9 mouse cellular contexts compared by ENCODE assay signal in the genomic region with DNA sequence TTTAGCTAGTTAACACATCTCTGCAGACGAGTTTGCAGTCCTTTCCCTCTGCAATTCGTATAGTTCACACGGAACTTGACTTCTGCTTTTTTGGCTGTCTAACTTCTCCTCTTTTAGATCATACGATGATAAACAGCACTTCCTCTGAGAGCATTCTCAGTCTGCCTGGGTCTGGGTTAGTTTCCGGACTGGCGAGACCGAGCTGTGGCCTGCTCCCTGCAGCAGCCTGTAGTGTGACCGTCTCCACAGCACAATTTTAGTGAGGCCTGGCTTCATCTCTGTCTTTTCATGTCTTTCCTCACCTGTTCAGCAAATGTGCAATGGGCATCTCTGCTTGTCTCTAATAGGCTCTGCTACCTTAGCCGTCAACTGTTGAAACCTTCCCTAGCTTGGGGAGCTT.
DNase-seq lines count a peak whose midpoint lies in the region; ATAC-seq and TF ChIP-seq lines count a peak whose summit lies in the region.
"Had no signal": no experiment of that assay in that cellular context is flagged by ENCODE, and none has a peak within 500 bp of the region (broad histone marks: within the 10 kb centered on the region; RNA-seq: fewer than 3 reads in every experiment).

No protein-coding gene starts in this region.

- no peak overlapping the region for H3K4me2 ChIP-seq in hindbrain, embryonic 11.5 days (replicated peaks; ENCODE audit: low read depth, low read length)
- H3K4me2 ChIP-seq in hindbrain, embryonic 16.5 days (ENCODE audit: low read length), result no peak overlapping the region
- H3K4me2 ChIP-seq: embryonic facial prominence, embryonic 13.5 days; limb, embryonic 13.5 days had no signal

- DNase-seq in CD4-positive helper T cell, adult 2 months (ENCODE audit: low read depth, low spot score), result peak; percentile 62
- DNase-seq in G1E (ENCODE audit: low spot score), result peak; percentile 20
- DNase-seq in kidney, postnatal 36 days, result peak; percentile 37 to 45
- DNase-seq in naive thymus-derived CD4-positive, alpha-beta T cell, adult 2 months (ENCODE audit: low read depth), result peak; percentile 71
- DNase-seq in hindbrain, embryonic 11.5 days (ENCODE audit: low spot score), result no peak
- DNase-seq in cerebellum, adult 8-10 months, result no peak

- H3K27ac ChIP-seq in hindbrain, embryonic 11.5 days (ENCODE audit: low read depth, low read length), result no peak overlapping the region
- H3K27ac ChIP-seq in hindbrain, embryonic 16.5 days (ENCODE audit: low read depth, low read length), result no peak overlapping the region
- H3K27ac ChIP-seq: embryonic facial prominence, embryonic 13.5 days; limb, embryonic 13.5 days had no signal

- no peaks in the 10 kb centered on the region for H3K9me3 ChIP-seq in G1E (replicated peaks)
- no peaks in the 10 kb centered on the region for H3K9me3 ChIP-seq in hindbrain, embryonic 11.5 days (ENCODE audit: control insufficient read depth, low read length)
- no peaks in the 10 kb centered on the region for H3K9me3 ChIP-seq in hindbrain, embryonic 16.5 days (ENCODE audit: control insufficient read depth, low read length)
- H3K9me3 ChIP-seq: embryonic facial prominence, embryonic 13.5 days; limb, embryonic 13.5 days had no signal

- H3K36me3 ChIP-seq in G1E (replicated peaks), result no peaks in the 10 kb centered on the region
- no peaks in the 10 kb centered on the region for H3K36me3 ChIP-seq in hindbrain, embryonic 11.5 days (ENCODE audit: control insufficient read depth, insufficient read depth, low read length)
- H3K36me3 ChIP-seq in hindbrain, embryonic 16.5 days (ENCODE audit: control insufficient read depth, insufficient read depth, low read length), result no peaks in the 10 kb centered on the region
- H3K36me3 ChIP-seq: embryonic facial prominence, embryonic 13.5 days; limb, embryonic 13.5 days had no signal

- no peak overlapping the region for H3K9ac ChIP-seq in hindbrain, embryonic 11.5 days (ENCODE audit: low read depth, low read length)
- no peak overlapping the region for H3K9ac ChIP-seq in hindbrain, embryonic 16.5 days (ENCODE audit: low read depth, low read length)
- H3K9ac ChIP-seq: embryonic facial prominence, embryonic 13.5 days; limb, embryonic 13.5 days had no signal

- H3K4me3 ChIP-seq in G1E (ENCODE audit: low read depth, low read length), result no peak overlapping the region
- H3K4me3 ChIP-seq in hindbrain, embryonic 11.5 days (ENCODE audit: low read depth, low read length), result no peak overlapping the region
- no peak overlapping the region for H3K4me3 ChIP-seq in hindbrain, embryonic 16.5 days (ENCODE audit: low read length)
- H3K4me3 ChIP-seq: embryonic facial prominence, embryonic 13.5 days; limb, embryonic 13.5 days had no signal

- 86% methylated on average over 9 of the region's 9 CpGs for WGBS in hindbrain, embryonic 11.5 days
- WGBS in hindbrain, embryonic 16.5 days, result 90% methylated on average over 9 of the region's 9 CpGs

- no peak for TF ChIP-seq CTCF in G1E (IDR thresholded peaks at IDR 0.05; ENCODE audit: low read depth, low read length)

- no peaks in the 10 kb centered on the region for H3K27me3 ChIP-seq in G1E (ENCODE audit: insufficient read depth, low read length)
- H3K27me3 ChIP-seq in hindbrain, embryonic 11.5 days (ENCODE audit: control insufficient read depth, insufficient read depth, low read length), result peaks cover under 1% of the 10 kb centered on the region; the same call in 1 of the 2 replicates
- H3K27me3 ChIP-seq in hindbrain, embryonic 16.5 days (replicated peaks; ENCODE audit: control insufficient read depth, insufficient read depth, low read length), result no peaks in the 10 kb centered on the region
- H3K27me3 ChIP-seq: embryonic facial prominence, embryonic 13.5 days; limb, embryonic 13.5 days had no signal

- peak; percentile 88 for ATAC-seq in G1E (ENCODE audit: extremely low read depth, insufficient number of reproducible peaks, low FRiP score, poor library complexity, severe bottlenecking)
- no peak for ATAC-seq in hindbrain, embryonic 11.5 days (ENCODE audit: low FRiP score)
- ATAC-seq in hindbrain, embryonic 16.5 days, result no peak

- peaks cover 6% of the 10 kb centered on the region for H3K4me1 ChIP-seq in G1E (ENCODE audit: insufficient read depth, low read depth, low read length)
- no peaks in the 10 kb centered on the region; the same call in 1 of the 2 replicates for H3K4me1 ChIP-seq in hindbrain, embryonic 11.5 days (replicated peaks; ENCODE audit: control insufficient read depth, insufficient read depth, low read length)
- H3K4me1 ChIP-seq in hindbrain, embryonic 16.5 days (ENCODE audit: control insufficient read depth, insufficient read depth, low read depth, low read length), result peaks cover 3% of the 10 kb centered on the region

Comparison
In these comparisons a context has a peak if more than half of its experiments do, and no peak if none do; other contexts are left out.
1. DNase-seq: peak in CD4-positive helper T cell, adult 2 months (single experiment), G1E (single experiment), kidney, postnatal 36 days (2 of 2) and naive thymus-derived CD4-positive, alpha-beta T cell, adult 2 months (single experiment); none in hindbrain, embryonic 11.5 days (single experiment) and cerebellum, adult 8-10 months (single experiment).